Mouse (Mus musculus) left cerebral cortex, postnatal 25 days (tissue): ENCODE data around the gene Ccdc149. TPM values are rescaled to one million over a fixed set of nuclear protein-coding genes. Genes with fewer than 3 reads are reported as not detected.

ENCODE experiments used
- DNase-seq, 2 experiments: peaks; one replicate each; pipeline ENCODE4 v3.0.0; 2022; ENCODE audit warnings: low spot score in 2 of 2, mixed read lengths in 1 of 2
- intact Hi-C: fragments of 180-260 bp; cut with DNase I; formaldehyde crosslinking; loops from one replicate; pipeline ENCODE4 v1.15.1; 2025
- total RNA-seq, 2 experiments: library from RNA; stranded (reverse); gene quantifications; 2 replicates each; pipeline ENCODE4 v1.2.3; 2021

Ccdc149 gene
- total RNA-seq, 2 experiments from 2014 or later: 51.4 to 58.7 TPM

- DNase-seq: peak in 1 of 2 experiments; percentile 87
- intact Hi-C loops: loop anchor here (1.0 kb wide), 2 partner anchors 125 to 175 kb away; no protein-coding TSS in a partner anchor
Observed at GRCm38 (mm10) chr5:52388092-52388749, 83.1 kb downstream of the Ccdc149 start.

GRCm38 (mm10) chr5:52386016-52386415 is 85.3 kb downstream of the Ccdc149 start:
- DNase-seq: no peak
- intact Hi-C loops: no loop called here

- intact Hi-C loops: no loop called here
- no peak for DNase-seq
Observed at GRCm38 (mm10) chr5:52383748-52384147, 87.6 kb downstream of the Ccdc149 start.

- intact Hi-C loops: no loop called here
Observed at GRCm38 (mm10) chr5:52382837-52383236, 88.5 kb downstream of the Ccdc149 start.

GRCm38 (mm10) chr5:52375847-52376246 is 95.5 kb downstream of the Ccdc149 start:
- no peak for DNase-seq
- intact Hi-C loops: no loop called here

More at GRCm38 (mm10) chr5:52382837-52383236, 88.5 kb downstream of the Ccdc149 start:
- DNase-seq: no peak

GRCm38 (mm10) chr5:52370901-52371300 is 100.4 kb downstream of the Ccdc149 start:
- DNase-seq: no peak
- intact Hi-C loops: no loop called here

GRCm38 (mm10) chr5:52367866-52368840 is 103.2 kb downstream of the Ccdc149 start:
- intact Hi-C loops: no loop called here

GRCm38 (mm10) chr5:52366661-52367060 is 104.7 kb downstream of the Ccdc149 start:
- DNase-seq: no peak
- intact Hi-C loops: no loop called here

More at GRCm38 (mm10) chr5:52367866-52368840, 103.2 kb downstream of the Ccdc149 start:
- no peak for DNase-seq

GRCm38 (mm10) chr5:52365930-52366329 is 105.4 kb downstream of the Ccdc149 start:
- DNase-seq: peak in 1 of 2 experiments; percentile 77
- intact Hi-C loops: no loop called here

- DNase-seq: no peak
- intact Hi-C loops: no loop called here
Observed at GRCm38 (mm10) chr5:52364521-52364920, 106.8 kb downstream of the Ccdc149 start.

- intact Hi-C loops: no loop called here
- DNase-seq: no peak
Observed at GRCm38 (mm10) chr5:52363468-52364150, 107.7 kb downstream of the Ccdc149 start, which contains the start of gene Sod3. Sod3 (plus strand) TSS chr5:52363791.

GRCm38 (mm10) chr5:52362776-52363467 is 108.4 kb downstream of the Ccdc149 start:
- intact Hi-C loops: no loop called here
- DNase-seq: no peak

GRCm38 (mm10) chr5:52360286-52361049 is 110.9 kb downstream of the Ccdc149 start:
- intact Hi-C loops: no loop called here

GRCm38 (mm10) chr5:52358120-52358519 is 113.2 kb downstream of the Ccdc149 start:
- intact Hi-C loops: no loop called here
- DNase-seq: no peak

More at GRCm38 (mm10) chr5:52360286-52361049, 110.9 kb downstream of the Ccdc149 start:
- no peak for DNase-seq

GRCm38 (mm10) chr5:52357175-52357754 is 114.1 kb downstream of the Ccdc149 start:
- intact Hi-C loops: no loop called here
- DNase-seq: no peak

GRCm38 (mm10) chr5:52355612-52356011 is 115.7 kb downstream of the Ccdc149 start:
- intact Hi-C loops: no loop called here
- no peak for DNase-seq

- intact Hi-C loops: no loop called here
- DNase-seq: no peak
Observed at GRCm38 (mm10) chr5:52354441-52354840, 116.9 kb downstream of the Ccdc149 start.

GRCm38 (mm10) chr5:52352730-52353129 is 118.6 kb downstream of the Ccdc149 start:
- intact Hi-C loops: no loop called here
- no peak for DNase-seq
